Mouse (Mus musculus): ENCODE data around the gene Gm17387.

DNA sequence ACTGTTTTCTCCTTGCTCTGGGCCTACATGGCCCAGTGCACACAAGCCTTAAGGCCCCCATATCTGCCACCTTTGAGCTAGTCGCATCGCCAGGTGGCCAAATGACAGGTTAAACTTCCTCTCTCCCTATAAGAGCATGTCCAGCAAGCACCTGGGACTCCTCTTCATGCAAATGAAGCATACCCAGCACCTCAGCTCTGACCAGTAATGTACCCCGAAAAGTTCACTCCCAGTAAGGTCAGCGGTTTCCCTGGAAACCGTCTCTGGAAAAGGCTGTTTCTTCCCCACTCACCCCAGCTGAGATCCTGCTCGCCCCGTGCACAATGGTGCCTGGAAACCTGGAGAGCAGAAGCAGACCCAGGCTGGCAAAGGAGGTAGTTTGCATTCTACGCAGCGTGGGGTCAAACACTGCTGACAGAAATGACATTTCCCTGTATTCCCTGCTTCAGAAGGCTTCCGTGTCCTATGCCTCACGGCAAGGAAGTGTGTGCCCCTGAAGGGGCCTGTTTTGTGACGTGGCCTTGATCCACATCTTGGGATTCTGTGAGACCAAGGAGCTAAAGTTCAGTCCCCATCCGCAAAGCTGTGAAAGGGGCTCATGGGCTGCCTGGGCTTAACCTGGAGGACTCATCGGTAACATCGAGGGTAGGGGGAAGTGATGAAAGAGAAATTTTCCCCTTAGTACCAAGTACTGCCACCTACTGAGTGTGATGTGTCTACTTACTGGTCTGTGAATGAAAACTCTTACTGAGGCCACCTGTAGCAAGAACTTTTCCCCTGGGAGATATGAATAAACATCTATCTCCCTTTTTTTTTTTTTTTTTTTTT lies 27.8 kb upstream of the Gm17387 start:
- TF ChIP-seq CTCF (conservative IDR thresholded peaks at IDR 0.05; ENCODE audit: low read length) (no peak), NANOG (IDR thresholded peaks at IDR 0.05; ENCODE audit: borderline replicate concordance, low read length) (no peak), POU5F1 (IDR thresholded peaks at IDR 0.05; ENCODE audit: borderline replicate concordance, low read length) (no peak)

All from E14TG2a.4 (cell line).